Mouse (Mus musculus): ENCODE data around the gene Dcaf1. TPM values are rescaled to one million over a fixed set of nuclear protein-coding genes. Genes with fewer than 3 reads are reported as not detected.
A peak's percentile ranks its signal among the peaks of the same experiment; 100 is the strongest.

Gene Dcaf1
- total and polyA plus RNA-seq, 3 experiments, result 40.9 to 43.9 (median 42.9) TPM

GRCm38 (mm10) chr9:106884306-106884705 is 62.6 kb downstream of the Dcaf1 start:
- dilution Hi-C loops (cut with MboI; ENCODE audit: extremely low pct_ligation_motif_present, extremely low pct_unique_long_range_greater_than_20kb, low sequenced_read_pairs) (no loop called here), in situ Hi-C loops (cut with MboI; ENCODE audit: low pct_ligation_motif_present, low pct_unique_long_range_greater_than_20kb, low sequenced_read_pairs) (no loop called here)
- H3K9me3 ChIP-seq (replicated peaks; ENCODE audit: low read length), result no peaks in the 10 kb centered on the region
- no peak overlapping the region for H3K27ac ChIP-seq (ENCODE audit: insufficient read depth, low read depth)
- H3K27me3 ChIP-seq (replicated peaks), result no peaks in the 10 kb centered on the region
- DNase-seq (ENCODE audit: extremely low read depth), result peak; percentile 45
- H3K36me3 ChIP-seq (replicated peaks in 1 of 2; ENCODE audit: control insufficient read depth in 1 of 2, insufficient read depth in 1 of 2, low read length in 1 of 2), result peaks cover 43 to 70% of the 10 kb centered on the region in 2 experiments
- H3K9ac ChIP-seq (ENCODE audit: insufficient read depth, low read depth), result peak overlapping the region; percentile 15; the same call in 1 of the 2 replicates
- H3K79me2 ChIP-seq (replicated peaks; ENCODE audit: control insufficient read depth, extremely low read depth, insufficient read depth, poor library complexity, severe bottlenecking), result peaks cover 38% of the 10 kb centered on the region
- peak overlapping the region in 2 of 3 experiments; percentile 40 to 84 for H3K4me3 ChIP-seq (replicated peaks in 1 of 3; ENCODE audit: low read depth in 2 of 3, low read length in 2 of 3, poor library complexity in 1 of 3)
- TF ChIP-seq KAT2A (IDR thresholded peaks at IDR 0.05; ENCODE audit: insufficient replicate concordance, low read length) (no peak), CHD2 (IDR thresholded peaks at IDR 0.05; ENCODE audit: low read length) (no peak), GABPA (IDR thresholded peaks at IDR 0.05; ENCODE audit: insufficient replicate concordance, low read depth, low read length) (no peak), TCF12 (IDR thresholded peaks at IDR 0.05; ENCODE audit: low read depth, low read length) (no peak), CTCF (conservative IDR thresholded peaks at IDR 0.05 in 1 of 2, IDR thresholded peaks at IDR 0.05 in 1 of 2; ENCODE audit: low read depth in 2 of 2, low read length in 2 of 2) (no peak), SIN3A (IDR thresholded peaks at IDR 0.05; ENCODE audit: low read length) (no peak), SMC3 (IDR thresholded peaks at IDR 0.05; ENCODE audit: low read depth, low read length) (no peak), UBTF (IDR thresholded peaks at IDR 0.05; ENCODE audit: low read depth, low read length) (no peak), RCOR1 (conservative IDR thresholded peaks at IDR 0.05; ENCODE audit: low read depth, low read length) (no peak), MAX (IDR thresholded peaks at IDR 0.05; ENCODE audit: low read length) (no peak), ZMIZ1 (IDR thresholded peaks at IDR 0.05; ENCODE audit: low read depth, low read length) (no peak), USF1 (IDR thresholded peaks at IDR 0.05; ENCODE audit: low read depth, low read length) (no peak), MAFK (IDR thresholded peaks at IDR 0.05; ENCODE audit: insufficient replicate concordance, low read length) (no peak), POLR2AphosphoS2 (IDR thresholded peaks at IDR 0.05; ENCODE audit: low read depth, low read length) (no peak), ZNF384 (IDR thresholded peaks at IDR 0.05; ENCODE audit: low read depth, low read length) (no peak), PAX5 (IDR thresholded peaks at IDR 0.05; ENCODE audit: low read length) (no peak), ELF1 (IDR thresholded peaks at IDR 0.05; ENCODE audit: low read depth, low read length) (no peak)
- peak overlapping the region; percentile 18 for H3K4me2 ChIP-seq (ENCODE audit: insufficient read depth, low read depth, poor library complexity, severe bottlenecking)
- peaks cover 23 to 69% of the 10 kb centered on the region in 2 experiments for H3K4me1 ChIP-seq (ENCODE audit: control insufficient read depth in 1 of 2, insufficient read depth in 2 of 2)

GRCm38 (mm10) chr9:106884996-106885900 is 63.6 kb downstream of the Dcaf1 start:
- Histone ChIP-seq H3K4me2 (ENCODE audit: insufficient read depth, low read depth, poor library complexity, severe bottlenecking) (peak overlapping the region; percentile 18), H3K27ac (ENCODE audit: insufficient read depth, low read depth) (no peak overlapping the region), H3K9me3 (replicated peaks; ENCODE audit: low read length) (no peaks in the 10 kb centered on the region), H3K27me3 (replicated peaks) (no peaks in the 10 kb centered on the region), H3K36me3 (replicated peaks in 1 of 2; ENCODE audit: control insufficient read depth in 1 of 2, insufficient read depth in 1 of 2, low read length in 1 of 2) (peaks cover 44 to 70% of the 10 kb centered on the region in 2 experiments), H3K4me3 (replicated peaks in 1 of 3; ENCODE audit: low read depth in 2 of 3, low read length in 2 of 3, poor library complexity in 1 of 3) (peak overlapping the region; percentile 59 to 84 (median 84)), H3K4me1 (ENCODE audit: control insufficient read depth in 1 of 2, insufficient read depth in 2 of 2) (peaks cover 23 to 78% of the 10 kb centered on the region in 2 experiments), H3K9ac (ENCODE audit: insufficient read depth, low read depth) (peak overlapping the region; percentile 95; the same call in 1 of the 2 replicates), H3K79me2 (replicated peaks; ENCODE audit: control insufficient read depth, extremely low read depth, insufficient read depth, poor library complexity, severe bottlenecking) (peaks cover 47% of the 10 kb centered on the region)
- no peak for DNase-seq (ENCODE audit: extremely low read depth)
- in situ Hi-C loops (cut with MboI; ENCODE audit: low pct_ligation_motif_present, low pct_unique_long_range_greater_than_20kb, low sequenced_read_pairs), result no loop called here
- dilution Hi-C loops (cut with MboI; ENCODE audit: extremely low pct_ligation_motif_present, extremely low pct_unique_long_range_greater_than_20kb, low sequenced_read_pairs), result no loop called here
- TF ChIP-seq IRF4 (IDR thresholded peaks at IDR 0.05; ENCODE audit: low read depth, low read length), result no peak
